Mouse (Mus musculus) neural tube, embryonic 14.5 days (tissue): ENCODE measurements at regions not wholly inside any gene's neighbourhood (a gene's known extent, or its start where the extent isn't known, plus 50 kb on each side); places are given as distances from the start of the nearest gene placed in this dataset.

ENCODE experiments used
- ATAC-seq: fragments of 200-750 bp; cut with Nextera tagmentation; 2 replicates; pipeline ENCODE4 v1.8.0; 2017; ENCODE audit warnings: low read depth, mild to moderate bottlenecking, moderate TSS enrichment, moderate library complexity
- H3K27ac ChIP-seq: fragments of 300-500 bp; sonication (generic); 2 replicates; pipeline ENCODE4 v1.5.1; 2014; ENCODE audit warnings: low read depth, mild to moderate bottlenecking, control low read depth, low read length, moderate library complexity, mixed read lengths
- H3K27me3 ChIP-seq: fragments of 300-500 bp; sonication (generic); 2 replicates; pipeline ENCODE4 v1.6.1; 2014; ENCODE audit warnings: low read length; ENCODE audit not compliant: control insufficient read depth, insufficient read depth
- H3K36me3 ChIP-seq: fragments of 300-500 bp; sonication (generic); 2 replicates; pipeline ENCODE4 v1.6.1; 2014; ENCODE audit warnings: low read length, mixed read lengths; ENCODE audit not compliant: control insufficient read depth, insufficient read depth
- H3K4me1 ChIP-seq: fragments of 300-500 bp; sonication (generic); 2 replicates; pipeline ENCODE4 v1.6.1; 2014; ENCODE audit warnings: low read length; ENCODE audit not compliant: control insufficient read depth, insufficient read depth
- H3K4me2 ChIP-seq: fragments of 300-500 bp; sonication (generic); 2 replicates; pipeline ENCODE4 v1.6.1; 2014; ENCODE audit warnings: mild to moderate bottlenecking, low read depth, low read length, control low read depth
- H3K4me3 ChIP-seq: fragments of 300-500 bp; sonication (generic); 2 replicates; pipeline ENCODE4 v1.5.1; 2014; ENCODE audit warnings: low read depth, low read length, control low read depth, mixed read lengths
- H3K9ac ChIP-seq: fragments of 300-500 bp; sonication (generic); replicated peaks from 2 replicates; pipeline ENCODE4 v1.6.1; 2014; ENCODE audit warnings: low read depth, mild to moderate bottlenecking, control low read depth, low read length, mixed read lengths
- H3K9me3 ChIP-seq: fragments of 300-500 bp; sonication (generic); 2 replicates; pipeline ENCODE4 v1.6.1; 2016; ENCODE audit warnings: low read length; ENCODE audit not compliant: control insufficient read depth
- WGBS: fragments of 180-500 bp; shearing (Covaris S2); extraction: QIAGEN DNeasy Blood & Tissue Kit; methylation state at CpG from one replicate; pipeline ENCODE4 v1.1.7; 2014; 5-methylcytosine and 5-hydroxymethylcytosine counted together

GRCm38 (mm10) chr10:122576171-122577063, 102.1 kb upstream of the Ppm1h start:
- Histone ChIP-seq H3K9ac (no peak overlapping the region), H3K27me3 (no peaks in the 10 kb centered on the region), H3K4me3 (no peak overlapping the region), H3K4me1 (no peaks in the 10 kb centered on the region), H3K9me3 (no peaks in the 10 kb centered on the region), H3K36me3 (no peaks in the 10 kb centered on the region), H3K27ac (no peak overlapping the region), H3K4me2 (no peak overlapping the region)
- ATAC-seq, result no peak
- WGBS, result 93% methylated on average over 8 of the region's 8 CpGs

GRCm38 (mm10) chr10:122578209-122579001, 100.2 kb upstream of the Ppm1h start:
- Histone ChIP-seq H3K9ac (no peak overlapping the region), H3K27ac (no peak overlapping the region), H3K9me3 (no peaks in the 10 kb centered on the region), H3K4me3 (no peak overlapping the region), H3K36me3 (no peaks in the 10 kb centered on the region), H3K4me2 (no peak overlapping the region), H3K27me3 (no peaks in the 10 kb centered on the region), H3K4me1 (no peaks in the 10 kb centered on the region)
- ATAC-seq, result no peak
- 66% methylated on average over 24 of the region's 24 CpGs for WGBS

- Histone ChIP-seq H3K9me3 (no peaks in the 10 kb centered on the region), H3K4me2 (no peak overlapping the region), H3K4me1 (no peaks in the 10 kb centered on the region), H3K27me3 (no peaks in the 10 kb centered on the region), H3K36me3 (no peaks in the 10 kb centered on the region), H3K4me3 (no peak overlapping the region), H3K27ac (no peak overlapping the region), H3K9ac (no peak overlapping the region)
- WGBS, result 88% methylated on average over 7 of the region's 7 CpGs
- ATAC-seq, result no peak
Measured at GRCm38 (mm10) chr10:122581096-122581495, 97.5 kb upstream of the Ppm1h start.

GRCm38 (mm10) chr10:122587541-122587940, 91.0 kb upstream of the Ppm1h start:
- WGBS, result 40% methylated on average over 3 of the region's 3 CpGs
- Histone ChIP-seq H3K4me1 (no peaks in the 10 kb centered on the region), H3K9me3 (no peaks in the 10 kb centered on the region), H3K4me2 (no peak overlapping the region), H3K9ac (no peak overlapping the region), H3K36me3 (no peaks in the 10 kb centered on the region), H3K4me3 (no peak overlapping the region), H3K27me3 (no peaks in the 10 kb centered on the region), H3K27ac (no peak overlapping the region)
- ATAC-seq, result peak; percentile 83

DNA sequence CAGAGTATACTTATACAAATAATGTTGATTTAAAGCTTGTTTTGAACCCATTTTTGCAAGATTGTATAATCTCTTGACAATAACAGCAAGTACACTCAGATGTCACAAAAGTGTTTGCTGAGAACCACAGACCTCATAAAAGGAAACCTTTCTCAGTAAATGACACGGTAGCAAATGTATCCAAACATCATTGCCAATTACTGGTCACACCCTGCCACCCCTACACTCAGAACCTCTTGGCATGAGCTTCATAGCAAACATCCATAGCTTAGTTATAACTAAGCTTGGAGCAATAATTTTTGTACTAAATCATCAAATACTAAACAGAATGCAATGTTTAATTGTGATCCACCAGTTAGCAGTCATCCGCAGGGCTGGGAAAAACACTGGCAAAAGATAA, 79.1 kb upstream of the Ppm1h start:
- no peak overlapping the region for H3K27ac ChIP-seq
- no peaks in the 10 kb centered on the region for H3K4me1 ChIP-seq
- no peak overlapping the region for H3K4me3 ChIP-seq
- no peak overlapping the region for H3K4me2 ChIP-seq
- no peaks in the 10 kb centered on the region for H3K27me3 ChIP-seq
- WGBS, result 88% methylated on average over 2 of the region's 2 CpGs
- ATAC-seq, result no peak
- no peak overlapping the region for H3K9ac ChIP-seq
- no peaks in the 10 kb centered on the region for H3K9me3 ChIP-seq
- H3K36me3 ChIP-seq, result no peaks in the 10 kb centered on the region

- 21% methylated on average over 6 of the region's 6 CpGs for WGBS
- Histone ChIP-seq H3K4me1 (no peaks in the 10 kb centered on the region), H3K36me3 (no peaks in the 10 kb centered on the region), H3K9ac (no peak overlapping the region), H3K9me3 (no peaks in the 10 kb centered on the region), H3K27me3 (no peaks in the 10 kb centered on the region), H3K4me2 (no peak overlapping the region), H3K4me3 (no peak overlapping the region), H3K27ac (no peak overlapping the region)
- peak; percentile 70; the same call in 1 of the 2 replicates for ATAC-seq
Measured at GRCm38 (mm10) chr10:122602394-122602793, 76.2 kb upstream of the Ppm1h start.

GRCm38 (mm10) chr10:122603960-122604359, 74.6 kb upstream of the Ppm1h start:
- Histone ChIP-seq H3K4me3 (no peak overlapping the region), H3K9ac (no peak overlapping the region), H3K27me3 (no peaks in the 10 kb centered on the region), H3K9me3 (no peaks in the 10 kb centered on the region), H3K4me2 (no peak overlapping the region), H3K36me3 (no peaks in the 10 kb centered on the region), H3K27ac (no peak overlapping the region), H3K4me1 (no peaks in the 10 kb centered on the region)
- 81% methylated on average over 1 of the region's 1 CpGs for WGBS
- no peak for ATAC-seq

DNA sequence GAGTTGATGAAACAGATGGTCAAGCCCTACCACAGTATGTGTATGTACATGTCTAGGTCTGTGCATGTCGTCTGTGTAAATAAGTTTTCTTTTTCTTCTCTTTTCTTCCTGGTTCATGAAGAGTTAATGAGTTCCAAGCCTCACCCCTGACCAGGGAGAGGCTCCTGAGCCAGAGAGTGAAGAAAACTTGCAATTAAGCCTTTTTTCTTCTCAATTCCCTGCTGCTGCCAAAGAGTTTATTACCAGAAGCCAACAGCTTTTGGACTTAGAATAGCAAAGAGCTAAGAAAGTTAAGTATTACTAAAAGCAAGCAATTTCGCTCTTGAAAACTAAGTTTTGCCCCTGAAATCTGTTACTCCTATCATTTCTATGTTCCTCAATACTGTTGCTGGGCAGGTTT, 65.3 kb upstream of the Ppm1h start:
- Histone ChIP-seq H3K4me2 (no peak overlapping the region), H3K9ac (no peak overlapping the region), H3K4me3 (no peak overlapping the region), H3K27me3 (no peaks in the 10 kb centered on the region), H3K4me1 (no peaks in the 10 kb centered on the region), H3K36me3 (no peaks in the 10 kb centered on the region), H3K27ac (no peak overlapping the region), H3K9me3 (no peaks in the 10 kb centered on the region)
- WGBS, result 78% methylated on average over 2 of the region's 2 CpGs
- ATAC-seq, result no peak

DNA sequence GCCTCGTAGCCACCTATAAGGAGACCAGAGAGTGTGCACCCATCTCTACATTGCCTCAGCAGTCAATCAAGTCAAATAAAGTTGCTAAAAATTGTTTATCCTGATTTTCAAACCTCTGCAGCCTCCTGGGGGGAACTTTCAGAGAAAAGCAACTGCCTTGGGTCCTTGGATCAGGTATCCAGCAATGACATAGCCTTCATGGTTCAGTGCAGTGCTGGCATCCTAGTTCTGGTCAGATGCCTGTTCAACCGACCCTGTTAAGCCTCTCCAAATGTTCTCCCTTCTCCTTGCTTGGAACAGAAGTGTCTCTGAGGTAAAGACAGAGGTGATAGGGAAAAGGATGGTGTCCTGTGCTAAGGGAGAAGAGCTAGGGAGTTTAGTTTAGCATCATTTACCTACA, 64.7 kb upstream of the Ppm1h start:
- Histone ChIP-seq H3K9me3 (no peaks in the 10 kb centered on the region), H3K4me3 (no peak overlapping the region), H3K4me2 (no peak overlapping the region), H3K27ac (no peak overlapping the region), H3K27me3 (no peaks in the 10 kb centered on the region), H3K4me1 (no peaks in the 10 kb centered on the region), H3K36me3 (no peaks in the 10 kb centered on the region), H3K9ac (no peak overlapping the region)
- WGBS, result 76% methylated on average over 2 of the region's 2 CpGs
- ATAC-seq, result no peak
